Mouse (Mus musculus) hematopoietic stem cell, adult 5-6 weeks (primary cell): ENCODE results near the gene Cdkal1. TPM values are rescaled to one million over a fixed set of nuclear protein-coding genes. Genes with fewer than 3 reads are reported as not detected.

Experiments
- ATAC-seq, 2 experiments: fragments of 125-278 bp in 1 of 2; replicated peaks in 1 of 2; 2 replicates each; pipeline ENCODE4 v1.8.0; 2016 to 2017; ENCODE audit warnings: inconsistent platforms in 2 of 2, mild to moderate bottlenecking in 2 of 2, moderate number of reproducible peaks in 2 of 2, low read depth in 1 of 2, moderate TSS enrichment in 1 of 2; ENCODE audit not compliant: low FRiP score in 2 of 2, poor library complexity in 2 of 2, severe bottlenecking in 2 of 2, insufficient read depth in 1 of 2, low TSS enrichment in 1 of 2
- total RNA-seq: library from RNA; stranded (forward); fragments of 172-1452, 232-1000 nt; gene quantifications from 2 replicates; pipeline ENCODE4 v1.2.3, GENCODE M21; 2017

Cdkal1 gene
- total RNA-seq, 1 experiment from 2014 or later = 57.8 TPM

GRCm38 (mm10) chr13:29458385-29458784, 397.1 kb downstream of the Cdkal1 start:
- ATAC-seq = no peak

- ATAC-seq = no peak
These were observed 418.4 kb downstream of the Cdkal1 start for GRCm38 (mm10) chr13:29437067-29437466.

- ATAC-seq = no peak
These were observed 420.7 kb downstream of the Cdkal1 start for GRCm38 (mm10) chr13:29434726-29435125.

- ATAC-seq = peak; percentile 82 to 91
These were observed 424.6 kb downstream of the Cdkal1 start for GRCm38 (mm10) chr13:29430919-29431318.

- no peak for ATAC-seq
These were observed 425.6 kb downstream of the Cdkal1 start for GRCm38 (mm10) chr13:29429877-29430276.

GRCm38 (mm10) chr13:29429196-29429595, 426.3 kb downstream of the Cdkal1 start:
- ATAC-seq = no peak

GRCm38 (mm10) chr13:29416450-29417136, 438.9 kb downstream of the Cdkal1 start:
- no peak for ATAC-seq

GRCm38 (mm10) chr13:29415967-29416366, 439.5 kb downstream of the Cdkal1 start:
- no peak for ATAC-seq

- ATAC-seq = no peak
These were observed 440.6 kb downstream of the Cdkal1 start for GRCm38 (mm10) chr13:29414878-29415277.

GRCm38 (mm10) chr13:29414470-29414869, 441.0 kb downstream of the Cdkal1 start:
- ATAC-seq = no peak

GRCm38 (mm10) chr13:29411176-29411575, 444.3 kb downstream of the Cdkal1 start:
- ATAC-seq = no peak

- ATAC-seq = no peak
These were observed 447.9 kb downstream of the Cdkal1 start for GRCm38 (mm10) chr13:29407619-29408018.

GRCm38 (mm10) chr13:29405316-29405715, 450.2 kb downstream of the Cdkal1 start:
- no peak for ATAC-seq

- ATAC-seq = no peak
These were observed 452.3 kb downstream of the Cdkal1 start for GRCm38 (mm10) chr13:29403217-29403616.

GRCm38 (mm10) chr13:29402526-29403040, 452.9 kb downstream of the Cdkal1 start:
- no peak for ATAC-seq

GRCm38 (mm10) chr13:29399908-29400307, 455.6 kb downstream of the Cdkal1 start:
- no peak for ATAC-seq

GRCm38 (mm10) chr13:29398456-29398855, 457.0 kb downstream of the Cdkal1 start:
- no peak for ATAC-seq

- ATAC-seq = no peak
These were observed 459.8 kb downstream of the Cdkal1 start for GRCm38 (mm10) chr13:29395694-29396093.

GRCm38 (mm10) chr13:29390025-29390424, 465.4 kb downstream of the Cdkal1 start:
- no peak for ATAC-seq
